ENCODE assay signal across 8 mouse cellular contexts in the genomic region with DNA sequence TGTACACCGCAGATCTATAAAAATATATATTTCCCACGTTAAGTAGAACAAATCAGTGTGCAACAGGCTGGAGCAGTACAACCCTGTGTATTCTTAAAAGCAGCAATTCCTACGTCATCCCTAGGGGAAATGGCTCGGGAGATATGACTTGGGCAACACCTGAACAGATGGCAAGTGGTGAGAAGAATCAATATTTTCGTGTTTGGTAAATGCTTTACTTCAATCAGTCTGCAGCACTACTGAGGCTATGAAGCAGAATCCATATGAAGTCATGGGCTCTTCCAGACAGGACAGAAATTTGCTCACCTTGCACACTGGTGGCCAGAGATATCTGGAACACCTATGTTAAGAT. TPM values are rescaled to one million over a fixed set of nuclear protein-coding genes. Genes with fewer than 3 reads are reported as not detected.
DNase-seq lines count a peak whose midpoint lies in the region; ATAC-seq and TF ChIP-seq lines count a peak whose summit lies in the region.

No protein-coding gene starts in this region.

- peak overlapping the region in 1 of 2 experiments; percentile 85; a peak in 3 of 4 replicates for H3K27ac ChIP-seq in heart, embryonic 14.5 days (replicated peaks in 1 of 2; ENCODE audit: control insufficient read depth in 1 of 2, insufficient read depth in 1 of 2, low read depth in 2 of 2, low read length in 2 of 2)
- peak overlapping the region; percentile 21 for H3K27ac ChIP-seq in macrophage

- H3K9me3 ChIP-seq in heart, embryonic 14.5 days (ENCODE audit: control insufficient read depth, low read length) = no peaks in the 10 kb centered on the region
- H3K9me3 ChIP-seq in G1E (replicated peaks) = no peaks in the 10 kb centered on the region

- peak overlapping the region; percentile 69 to 95 for H3K4me3 ChIP-seq in heart, embryonic 14.5 days (ENCODE audit: control insufficient read depth in 1 of 2, insufficient read depth in 1 of 2, low read depth in 1 of 2, low read length in 2 of 2)
- peak overlapping the region; percentile 91 for H3K4me3 ChIP-seq in G1E (ENCODE audit: low read depth, low read length)
- peak overlapping the region; percentile 40 for H3K4me3 ChIP-seq in macrophage (ENCODE audit: inconsistent target)

- H3K79me2 ChIP-seq in macrophage (ENCODE audit: inconsistent target) = peaks cover 36% of the 10 kb centered on the region

- peaks cover 0 to 28% of the 10 kb centered on the region in 2 experiments; a peak in 2 of 4 replicates for H3K4me1 ChIP-seq in heart, embryonic 14.5 days (ENCODE audit: control insufficient read depth in 2 of 2, insufficient read depth in 2 of 2, low read length in 2 of 2)
- peaks cover 57% of the 10 kb centered on the region for H3K4me1 ChIP-seq in G1E (ENCODE audit: insufficient read depth, low read depth, low read length)

- H3K36me3 ChIP-seq in heart, embryonic 14.5 days (ENCODE audit: control insufficient read depth, insufficient read depth, low read length) = no peaks in the 10 kb centered on the region
- peaks cover 18% of the 10 kb centered on the region for H3K36me3 ChIP-seq in G1E (replicated peaks)
- no peaks in the 10 kb centered on the region for H3K36me3 ChIP-seq in macrophage (ENCODE audit: inconsistent target)

- WGBS in heart, embryonic 14.5 days = 13% methylated on average over 5 of the region's 5 CpGs
- 6% methylated on average over 5 of the region's 5 CpGs for WGBS in macrophage (ENCODE audit: missing documents)

- H3K27me3 ChIP-seq in heart, embryonic 14.5 days (ENCODE audit: control insufficient read depth, insufficient read depth, low read length) = no peaks in the 10 kb centered on the region
- peaks cover 3% of the 10 kb centered on the region for H3K27me3 ChIP-seq in G1E (ENCODE audit: insufficient read depth, low read length)

- no peak for ATAC-seq in heart, embryonic 14.5 days (ENCODE audit: insufficient number of reproducible peaks, insufficient read depth, low FRiP score, low read depth)
- 0 out of 2 replicates have a peak, but pooled peaks have one; percentile 2 for ATAC-seq in G1E (ENCODE audit: extremely low read depth, insufficient number of reproducible peaks, low FRiP score, poor library complexity, severe bottlenecking)
- ATAC-seq in granulocyte monocyte progenitor cell, adult 5-6 weeks (replicated peaks; ENCODE audit: poor library complexity, severe bottlenecking) = peak; percentile 2; the same call in 1 of the 2 replicates

- H3K4me2 ChIP-seq in heart, embryonic 14.5 days (ENCODE audit: low read length) = peak overlapping the region; percentile 77

- peak overlapping the region; percentile 84 for H3K9ac ChIP-seq in heart, embryonic 14.5 days (ENCODE audit: low read length)

- DNase-seq in heart, adult 9 months (ENCODE audit: low spot score in 2 of 2) = no peak
- DNase-seq in G1E (ENCODE audit: low spot score) = no peak
- no peak for DNase-seq in embryo, embryonic 9.5 days (ENCODE audit: extremely low spot score)
- DNase-seq in cerebellum, adult 9-10 months = no peak
- DNase-seq in frontal cortex, postnatal 25 days (ENCODE audit: low spot score in 2 of 2) = no peak

- TF ChIP-seq CTCF in G1E (IDR thresholded peaks at IDR 0.05; ENCODE audit: low read depth, low read length) = no peak

RNA-seq across cellular contexts. Expression of a gene that starts 0.4 kb away (rescaled TPM):
- polyA plus RNA-seq in heart, embryonic 14.5 days (2014; fragmentation: Nextera tagmentation; extraction: Ambion mirVana) = 27.1 and 27.8 TPM in 2 replicates
- 41.2 and 41.9 TPM in 2 replicates for total RNA-seq in G1E (2014; fragmentation: Nextera tagmentation)
- 36.9 and 41.6 TPM in 2 replicates for total RNA-seq in G1E (2017)
- polyA plus RNA-seq in G1E (2012) = 3.9 and 4.0 TPM in 2 replicates
- 22.2 and 27.7 TPM in 2 replicates for total RNA-seq in granulocyte monocyte progenitor cell, adult 5-6 weeks (2014; fragmentation: Nextera tagmentation)
- 22.4 and 27.2 TPM in 2 replicates for total RNA-seq in granulocyte monocyte progenitor cell, adult 5-6 weeks (2017)
- 10 to 100 TPM; 11.8 to 47.3 (median 22.0) TPM for total RNA-seq in macrophage (2018; cell fraction: chromatin; rRNA removed)
- total RNA-seq in macrophage (2018; cell fraction: cytosol; rRNA removed) = 10 to 100 TPM; 25.9 to 76.0 (median 39.0) TPM
- total RNA-seq in macrophage (2018; cell fraction: nucleus; rRNA removed) = 10 to 100 TPM; 29.7 to 75.1 (median 43.6) TPM
- polyA plus RNA-seq in macrophage (2018) = 29.7 to 67.3 TPM (median 35.7 TPM) in 3 replicates

RNA-seq across cellular contexts. Expression of a gene that starts 34.1 kb away (rescaled TPM):
- not detected in 2 replicates for polyA plus RNA-seq in heart, embryonic 14.5 days (2014; fragmentation: Nextera tagmentation; extraction: Ambion mirVana)
- not detected in 2 replicates for total RNA-seq in G1E (2014; fragmentation: Nextera tagmentation)
- total RNA-seq in G1E (2017) = 0.52 TPM in 1 of 2 replicates, not detected in the other
- not detected in 2 replicates for polyA plus RNA-seq in G1E (2012)
- not detected in 2 replicates for total RNA-seq in granulocyte monocyte progenitor cell, adult 5-6 weeks (2014; fragmentation: Nextera tagmentation)
- total RNA-seq in granulocyte monocyte progenitor cell, adult 5-6 weeks (2017) = not detected in 2 replicates
- total RNA-seq in macrophage (2018; cell fraction: chromatin; rRNA removed) = not detected
- not detected for total RNA-seq in macrophage (2018; cell fraction: cytosol; rRNA removed)
- not detected for total RNA-seq in macrophage (2018; cell fraction: nucleus; rRNA removed)
- not detected in 3 replicates for polyA plus RNA-seq in macrophage (2018)

RNA-seq across cellular contexts. Expression of a gene that starts 42.2 kb away (rescaled TPM):
- 85.2 and 89.7 TPM in 2 replicates for polyA plus RNA-seq in heart, embryonic 14.5 days (2014; fragmentation: Nextera tagmentation; extraction: Ambion mirVana)
- total RNA-seq in G1E (2014; fragmentation: Nextera tagmentation) = 75.8 and 90.2 TPM in 2 replicates
- total RNA-seq in G1E (2017) = 37.5 and 66.8 TPM in 2 replicates
- 11.0 and 12.4 TPM in 2 replicates for polyA plus RNA-seq in G1E (2012)
- 18.6 and 36.5 TPM in 2 replicates for total RNA-seq in granulocyte monocyte progenitor cell, adult 5-6 weeks (2014; fragmentation: Nextera tagmentation)
- 58.2 and 107 TPM in 2 replicates for total RNA-seq in granulocyte monocyte progenitor cell, adult 5-6 weeks (2017)
- 10 to 100 TPM in 23 of 26 experiments, 1 to 10 TPM in 3; 6.2 to 45.4 (median 26.1) TPM for total RNA-seq in macrophage (2018; cell fraction: chromatin; rRNA removed)
- 10 to 100 TPM; 19.9 to 31.3 (median 26.6) TPM for total RNA-seq in macrophage (2018; cell fraction: cytosol; rRNA removed)
- 10 to 100 TPM in 23 of 26 experiments, 1 to 10 TPM in 3; 8.2 to 28.1 (median 16.0) TPM for total RNA-seq in macrophage (2018; cell fraction: nucleus; rRNA removed)
- 26.1 to 37.4 TPM (median 30.3 TPM) in 3 replicates for polyA plus RNA-seq in macrophage (2018)

Comparison
In these comparisons a context has a peak if more than half of its experiments do, and no peak if none do; other contexts are left out.
1. H3K4me3 ChIP-seq: peak in every context shown above with its lines; median percentile 91 in G1E; 82 in heart, embryonic 14.5 days; 40 in macrophage.